Mouse (Mus musculus): Measurements from ENCODE around the gene Stk32b. TPM values are rescaled to one million over a fixed set of nuclear protein-coding genes. Genes with fewer than 3 reads are reported as not detected.
A peak's percentile ranks its signal among the peaks of the same experiment; 100 is the strongest.

The Stk32b gene
- 2.4 and 4.3 TPM in 2 replicates for polyA plus RNA-seq (2014; fragmentation: Nextera tagmentation; extraction: Ambion mirVana)

DNA sequence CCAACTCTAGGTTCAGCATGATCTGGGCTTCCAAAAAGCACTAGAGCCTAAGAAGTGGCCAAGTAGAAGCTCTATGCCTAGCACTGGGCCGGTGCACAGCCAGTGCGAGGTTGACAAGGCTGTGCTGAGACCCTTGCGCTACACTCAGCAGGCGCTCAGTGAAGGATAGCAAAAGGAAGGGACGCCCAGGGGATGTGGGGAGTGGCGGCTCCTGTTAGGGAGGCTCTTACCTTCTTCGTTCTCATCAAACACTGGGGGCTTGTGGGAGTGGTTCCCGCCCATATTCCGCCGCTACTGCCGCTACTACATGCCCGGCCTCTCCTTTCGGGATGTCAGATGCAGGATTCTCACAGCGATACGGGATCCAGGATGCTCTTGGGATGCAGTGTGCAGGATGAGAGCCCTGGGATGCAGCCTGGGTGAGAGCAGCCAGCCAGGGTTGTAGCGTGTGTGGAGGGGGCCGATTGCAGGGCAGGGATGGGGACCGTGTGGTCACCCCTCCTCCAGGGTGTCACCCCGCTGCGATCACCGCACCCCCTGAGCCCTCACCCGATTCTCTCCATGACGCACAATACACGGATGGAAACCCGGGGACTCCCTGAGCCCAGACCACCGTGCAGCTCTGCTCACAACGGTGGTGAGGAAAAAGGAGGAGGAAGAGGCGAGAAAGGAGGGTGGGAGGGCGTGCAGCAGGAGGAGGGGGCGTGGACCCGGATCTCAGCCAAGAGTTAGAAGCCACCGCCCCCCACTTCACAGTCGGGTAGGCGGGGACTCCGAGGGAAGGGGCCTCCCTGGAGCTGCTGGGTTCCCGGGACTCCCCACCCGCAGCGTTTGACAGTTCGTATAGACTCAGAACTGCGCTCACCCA is at the start of gene Stk32b:
TSS of gene Stk32b (minus strand) at position 667 of the 868 bp plus-strand sequence.
- no peak within 1 kb of the TSS for H3K27ac ChIP-seq (ENCODE audit: low read depth, low read length)
- H3K9me3 ChIP-seq (ENCODE audit: control insufficient read depth, low read length), result no peaks in the 10 kb centered on the region
- DNase-seq (ENCODE audit: low spot score) (peak; percentile 86), ATAC-seq (replicated peaks; ENCODE audit: low FRiP score) (peak; percentile 90)
- peaks cover 2% of the 10 kb centered on the region; the same call in 1 of the 2 replicates for H3K4me1 ChIP-seq (replicated peaks; ENCODE audit: control insufficient read depth, insufficient read depth, low read length)
- H3K9ac ChIP-seq (ENCODE audit: low read length), result peak within 1 kb of the TSS; percentile 60
- peaks cover 3% of the 10 kb centered on the region for H3K27me3 ChIP-seq (ENCODE audit: control insufficient read depth, insufficient read depth, low read length)
- WGBS, result 1% methylated on average over 40 of the region's 40 CpGs
- H3K4me3 ChIP-seq (ENCODE audit: low read depth, low read length), result peak within 1 kb of the TSS; percentile 47
- no peaks in the 10 kb centered on the region for H3K36me3 ChIP-seq (ENCODE audit: control insufficient read depth, insufficient read depth, low read length)
- H3K4me2 ChIP-seq (ENCODE audit: low read depth, low read length, severe bottlenecking), result peak within 1 kb of the TSS; percentile 82

- WGBS, result 13% methylated on average over 8 of the region's 8 CpGs
- Histone ChIP-seq H3K36me3 (ENCODE audit: control insufficient read depth, insufficient read depth, low read length) (no peaks in the 10 kb centered on the region), H3K4me2 (ENCODE audit: low read depth, low read length, severe bottlenecking) (no peak overlapping the region), H3K4me1 (replicated peaks; ENCODE audit: control insufficient read depth, insufficient read depth, low read length) (peaks cover 7% of the 10 kb centered on the region; the same call in 1 of the 2 replicates), H3K27me3 (ENCODE audit: control insufficient read depth, insufficient read depth, low read length) (peaks cover 7% of the 10 kb centered on the region; the same call in 1 of the 2 replicates), H3K27ac (ENCODE audit: low read depth, low read length) (no peak overlapping the region), H3K4me3 (ENCODE audit: low read depth, low read length) (no peak overlapping the region), H3K9me3 (ENCODE audit: control insufficient read depth, low read length) (no peaks in the 10 kb centered on the region), H3K9ac (ENCODE audit: low read length) (no peak overlapping the region)
- DNase-seq (ENCODE audit: low spot score), result no peak
- ATAC-seq (replicated peaks; ENCODE audit: low FRiP score), result no peak
These were observed 48.9 kb upstream of the Stk32b start for GRCm38 (mm10) chr5:37765851-37766250.

GRCm38 (mm10) chr5:37762046-37762445 is 45.1 kb upstream of the Stk32b start:
- Histone ChIP-seq H3K36me3 (ENCODE audit: control insufficient read depth, insufficient read depth, low read length) (no peaks in the 10 kb centered on the region), H3K4me2 (ENCODE audit: low read depth, low read length, severe bottlenecking) (no peak overlapping the region), H3K4me3 (ENCODE audit: low read depth, low read length) (no peak overlapping the region), H3K27ac (ENCODE audit: low read depth, low read length) (no peak overlapping the region), H3K9me3 (ENCODE audit: control insufficient read depth, low read length) (no peaks in the 10 kb centered on the region), H3K27me3 (ENCODE audit: control insufficient read depth, insufficient read depth, low read length) (no peaks in the 10 kb centered on the region), H3K4me1 (replicated peaks; ENCODE audit: control insufficient read depth, insufficient read depth, low read length) (peaks cover 4% of the 10 kb centered on the region; the same call in 1 of the 2 replicates), H3K9ac (ENCODE audit: low read length) (no peak overlapping the region)
- ATAC-seq (replicated peaks; ENCODE audit: low FRiP score), result no peak
- WGBS, result 85% methylated on average over 3 of the region's 3 CpGs
- DNase-seq (ENCODE audit: low spot score), result no peak

- no peaks in the 10 kb centered on the region for H3K9me3 ChIP-seq (ENCODE audit: control insufficient read depth, low read length)
- ATAC-seq (replicated peaks; ENCODE audit: low FRiP score) (no peak), DNase-seq (ENCODE audit: low spot score) (no peak)
- H3K4me3 ChIP-seq (ENCODE audit: low read depth, low read length), result no peak overlapping the region
- 86% methylated on average over 7 of the region's 7 CpGs for WGBS
- H3K4me1 ChIP-seq (replicated peaks; ENCODE audit: control insufficient read depth, insufficient read depth, low read length), result no peaks in the 10 kb centered on the region
- no peak overlapping the region for H3K4me2 ChIP-seq (ENCODE audit: low read depth, low read length, severe bottlenecking)
- no peaks in the 10 kb centered on the region for H3K36me3 ChIP-seq (ENCODE audit: control insufficient read depth, insufficient read depth, low read length)
- H3K27me3 ChIP-seq (ENCODE audit: control insufficient read depth, insufficient read depth, low read length), result no peaks in the 10 kb centered on the region
- no peak overlapping the region for H3K9ac ChIP-seq (ENCODE audit: low read length)
- H3K27ac ChIP-seq (ENCODE audit: low read depth, low read length), result no peak overlapping the region
These were observed 36.4 kb upstream of the Stk32b start for GRCm38 (mm10) chr5:37753366-37753765.

DNA sequence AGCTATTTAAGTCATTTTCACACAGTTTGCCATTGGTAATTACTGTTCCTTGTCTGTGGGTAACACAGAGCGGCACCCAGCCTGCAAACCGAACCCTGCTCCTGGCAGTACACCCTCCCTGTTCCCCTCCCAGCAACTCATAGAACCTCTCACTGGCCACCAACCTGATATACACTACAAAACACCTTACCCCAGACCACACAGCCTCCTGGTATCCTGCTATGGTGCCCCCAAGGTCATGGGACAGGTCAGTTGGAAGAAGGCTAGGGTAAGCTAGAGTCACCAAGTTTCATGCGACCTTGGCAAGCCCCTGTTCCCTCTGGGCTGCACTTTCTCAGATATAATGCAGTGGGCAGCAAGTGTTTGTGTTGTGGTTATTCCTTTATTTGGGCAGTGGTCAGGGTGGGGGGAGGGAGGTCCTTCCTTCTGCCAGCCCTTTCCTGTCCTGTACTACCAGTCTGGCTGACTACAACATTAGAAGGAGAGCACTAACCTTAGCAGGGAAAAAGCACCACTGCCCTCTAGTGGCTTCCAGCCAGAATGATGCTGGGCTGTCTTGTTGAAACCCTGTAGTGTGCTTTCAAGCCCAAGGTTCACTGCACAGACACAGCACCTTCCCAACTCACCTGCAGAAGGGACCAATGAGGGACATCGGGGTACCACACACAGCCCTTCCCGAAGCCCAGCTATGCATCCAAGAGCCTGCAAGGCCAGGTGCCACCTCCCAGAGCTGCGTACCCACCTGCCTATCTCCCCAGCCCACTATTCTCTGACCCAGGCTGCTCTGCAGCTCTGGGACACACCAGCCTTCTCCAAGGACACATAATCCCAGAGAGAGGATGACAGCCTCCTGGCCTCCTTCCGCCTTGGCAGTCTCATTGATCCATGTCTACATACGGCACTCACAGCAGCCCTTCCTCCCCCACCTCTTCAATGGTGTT is 35.3 kb upstream of the Stk32b start:
- Histone ChIP-seq H3K27ac (ENCODE audit: low read depth, low read length) (no peak overlapping the region), H3K4me2 (ENCODE audit: low read depth, low read length, severe bottlenecking) (no peak overlapping the region), H3K4me3 (ENCODE audit: low read depth, low read length) (no peak overlapping the region), H3K4me1 (replicated peaks; ENCODE audit: control insufficient read depth, insufficient read depth, low read length) (no peaks in the 10 kb centered on the region), H3K9ac (ENCODE audit: low read length) (no peak overlapping the region), H3K9me3 (ENCODE audit: control insufficient read depth, low read length) (no peaks in the 10 kb centered on the region), H3K36me3 (ENCODE audit: control insufficient read depth, insufficient read depth, low read length) (no peaks in the 10 kb centered on the region), H3K27me3 (ENCODE audit: control insufficient read depth, insufficient read depth, low read length) (no peaks in the 10 kb centered on the region)
- ATAC-seq (replicated peaks; ENCODE audit: low FRiP score) (no peak; the same call in 1 of the 2 replicates), DNase-seq (ENCODE audit: low spot score) (peak; percentile 76)
- 68% methylated on average over 8 of the region's 8 CpGs for WGBS

- H3K4me2 ChIP-seq (ENCODE audit: low read depth, low read length, severe bottlenecking), result no peak overlapping the region
- no peaks in the 10 kb centered on the region for H3K36me3 ChIP-seq (ENCODE audit: control insufficient read depth, insufficient read depth, low read length)
- H3K27me3 ChIP-seq (ENCODE audit: control insufficient read depth, insufficient read depth, low read length), result no peaks in the 10 kb centered on the region
- DNase-seq (ENCODE audit: low spot score) (no peak), ATAC-seq (replicated peaks; ENCODE audit: low FRiP score) (no peak)
- WGBS, result 79% methylated on average over 13 of the region's 13 CpGs
- no peaks in the 10 kb centered on the region for H3K4me1 ChIP-seq (replicated peaks; ENCODE audit: control insufficient read depth, insufficient read depth, low read length)
- no peak overlapping the region for H3K27ac ChIP-seq (ENCODE audit: low read depth, low read length)
- H3K9me3 ChIP-seq (ENCODE audit: control insufficient read depth, low read length), result no peaks in the 10 kb centered on the region
- H3K9ac ChIP-seq (ENCODE audit: low read length), result no peak overlapping the region
- no peak overlapping the region for H3K4me3 ChIP-seq (ENCODE audit: low read depth, low read length)
These were observed 27.1 kb upstream of the Stk32b start for GRCm38 (mm10) chr5:37743889-37744707.

- no peak overlapping the region for H3K27ac ChIP-seq (ENCODE audit: low read depth, low read length)
- no peaks in the 10 kb centered on the region for H3K4me1 ChIP-seq (replicated peaks; ENCODE audit: control insufficient read depth, insufficient read depth, low read length)
- 59% methylated on average over 7 of the region's 7 CpGs for WGBS
- H3K9ac ChIP-seq (ENCODE audit: low read length), result no peak overlapping the region
- H3K36me3 ChIP-seq (ENCODE audit: control insufficient read depth, insufficient read depth, low read length), result no peaks in the 10 kb centered on the region
- H3K4me2 ChIP-seq (ENCODE audit: low read depth, low read length, severe bottlenecking), result no peak overlapping the region
- no peaks in the 10 kb centered on the region for H3K27me3 ChIP-seq (ENCODE audit: control insufficient read depth, insufficient read depth, low read length)
- DNase-seq (ENCODE audit: low spot score) (no peak), ATAC-seq (replicated peaks; ENCODE audit: low FRiP score) (no peak)
- H3K4me3 ChIP-seq (ENCODE audit: low read depth, low read length), result no peak overlapping the region
- H3K9me3 ChIP-seq (ENCODE audit: control insufficient read depth, low read length), result no peaks in the 10 kb centered on the region
These were observed 19.2 kb upstream of the Stk32b start for GRCm38 (mm10) chr5:37736213-37736612.

DNA sequence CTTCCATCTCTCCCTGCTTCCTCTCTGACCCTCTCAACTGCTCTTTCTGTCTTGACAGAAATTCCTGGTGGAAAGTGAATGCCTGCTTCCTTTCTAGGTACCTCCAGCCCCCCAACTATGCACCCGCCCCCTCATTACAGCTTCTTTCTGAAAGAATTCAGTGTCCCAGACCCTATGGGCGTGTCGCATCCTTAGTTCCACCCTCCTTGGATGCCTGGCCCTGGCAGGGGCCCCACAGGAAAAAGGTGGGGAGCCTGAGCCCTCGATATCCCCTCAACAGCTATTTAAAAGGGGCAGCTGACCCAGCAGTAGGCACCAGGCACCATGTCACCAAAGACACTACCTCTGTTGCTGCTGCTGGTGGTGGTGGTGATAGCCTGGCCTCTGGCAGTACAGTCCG is 18.3 kb upstream of the Stk32b start, which contains the start of gene Cytl1:
TSS of gene Cytl1 (plus strand) at position 296 of the 400 bp plus-strand sequence.
- Histone ChIP-seq H3K9me3 (ENCODE audit: control insufficient read depth, low read length) (no peaks in the 10 kb centered on the region), H3K36me3 (ENCODE audit: control insufficient read depth, insufficient read depth, low read length) (no peaks in the 10 kb centered on the region), H3K4me3 (ENCODE audit: low read depth, low read length) (no peak within 1 kb of the TSS), H3K27me3 (ENCODE audit: control insufficient read depth, insufficient read depth, low read length) (no peaks in the 10 kb centered on the region), H3K4me2 (ENCODE audit: low read depth, low read length, severe bottlenecking) (no peak within 1 kb of the TSS), H3K9ac (ENCODE audit: low read length) (no peak within 1 kb of the TSS), H3K4me1 (replicated peaks; ENCODE audit: control insufficient read depth, insufficient read depth, low read length) (no peaks in the 10 kb centered on the region), H3K27ac (ENCODE audit: low read depth, low read length) (no peak within 1 kb of the TSS)
- ATAC-seq (replicated peaks; ENCODE audit: low FRiP score) (0 out of 2 replicates have a peak, but pooled peaks have one; percentile 36), DNase-seq (ENCODE audit: low spot score) (no peak)
- 31% methylated on average over 5 of the region's 5 CpGs for WGBS

Data from forebrain, embryonic 11.5 days (tissue).